Mouse (Mus musculus): ENCODE data around the gene Lgr4. TPM values are rescaled to one million over a fixed set of nuclear protein-coding genes. Genes with fewer than 3 reads are reported as not detected.
A peak's percentile ranks its signal among the peaks of the same experiment; 100 is the strongest.
"Not testable (repeated sequence)": the region's sequence is repeated elsewhere in the genome, so short reads cannot be mapped to it uniquely, and the experiment has no call there.

Lgr4 gene
- total RNA-seq (2021): 100 to 1,000 TPM; 108 to 133 TPM
- long read RNA-seq, experiment 1, full-length matches to known transcripts: 9 of 17 reads
- long read RNA-seq, experiment 1, partial matches to known transcripts: 8 of 17 reads
- long read RNA-seq, experiment 1, other reads (novel, unspliced or antisense): 0 of 17 reads
- long read RNA-seq, experiment 2, full-length matches to known transcripts: 35 of 62 reads
- long read RNA-seq, experiment 2, partial matches to known transcripts: 24 of 62 reads
- long read RNA-seq, experiment 2, other reads (novel, unspliced or antisense): 3 of 62 reads

GRCm38 (mm10) chr2:109917496-109918413 is at the start of gene Lgr4:
Gene Lgr4 (plus strand): TSS chr2:109917647.
- peak; percentile 86 to 96 for DNase-seq (ENCODE audit: low spot score in 2 of 2)

- not testable (repeated sequence) for DNase-seq (ENCODE audit: low spot score in 2 of 2)
Observed at GRCm38 (mm10) chr2:109879429-109879828, 38.0 kb upstream of the Lgr4 start.

- DNase-seq (ENCODE audit: low spot score in 2 of 2): no peak
Observed at GRCm38 (mm10) chr2:109881111-109881510, 36.3 kb upstream of the Lgr4 start.

- no peak for DNase-seq (ENCODE audit: low spot score in 2 of 2)
Observed at GRCm38 (mm10) chr2:109881625-109882024, 35.8 kb upstream of the Lgr4 start.

GRCm38 (mm10) chr2:109884106-109884505 is 33.3 kb upstream of the Lgr4 start:
- no peak for DNase-seq (ENCODE audit: low spot score in 2 of 2)

GRCm38 (mm10) chr2:109884507-109884906 is 32.9 kb upstream of the Lgr4 start:
- no peak for DNase-seq (ENCODE audit: low spot score in 2 of 2)

GRCm38 (mm10) chr2:109890068-109890467 is 27.4 kb upstream of the Lgr4 start:
- DNase-seq (ENCODE audit: low spot score in 2 of 2): no peak

GRCm38 (mm10) chr2:109890597-109890996 is 26.9 kb upstream of the Lgr4 start, which contains the start of gene Lin7c:
Gene Lin7c (plus strand): TSS chr2:109890853.
- peak; percentile 67 to 87 for DNase-seq (ENCODE audit: low spot score in 2 of 2)

GRCm38 (mm10) chr2:109891031-109891430 is 26.4 kb upstream of the Lgr4 start:
- no peak for DNase-seq (ENCODE audit: low spot score in 2 of 2)

- no peak for DNase-seq (ENCODE audit: low spot score in 2 of 2)
Observed at GRCm38 (mm10) chr2:109891471-109891870, 26.0 kb upstream of the Lgr4 start.

- DNase-seq (ENCODE audit: low spot score in 2 of 2): no peak
Observed at GRCm38 (mm10) chr2:109896311-109896710, 21.1 kb upstream of the Lgr4 start.

- no peak for DNase-seq (ENCODE audit: low spot score in 2 of 2)
Observed at GRCm38 (mm10) chr2:109902869-109903268, 14.6 kb upstream of the Lgr4 start.

GRCm38 (mm10) chr2:109904171-109904821 is 13.2 kb upstream of the Lgr4 start:
- peak; percentile 42 to 62 for DNase-seq (ENCODE audit: low spot score in 2 of 2)

- no peak for DNase-seq (ENCODE audit: low spot score in 2 of 2)
Observed at GRCm38 (mm10) chr2:109909122-109909521, 8.3 kb upstream of the Lgr4 start.

- DNase-seq (ENCODE audit: low spot score in 2 of 2): no peak
Observed at GRCm38 (mm10) chr2:109912216-109912615, 5.2 kb upstream of the Lgr4 start.

GRCm38 (mm10) chr2:109912766-109913165 is 4.7 kb upstream of the Lgr4 start:
- DNase-seq (ENCODE audit: low spot score in 2 of 2): no peak

GRCm38 (mm10) chr2:109913241-109913640 is 4.2 kb upstream of the Lgr4 start:
- DNase-seq (ENCODE audit: low spot score in 2 of 2): no peak

- no peak for DNase-seq (ENCODE audit: low spot score in 2 of 2)
Observed at GRCm38 (mm10) chr2:109914601-109915000, 2.8 kb upstream of the Lgr4 start.

- no peak for DNase-seq (ENCODE audit: low spot score in 2 of 2)
Observed at GRCm38 (mm10) chr2:109916782-109917495, 508 bp upstream of the Lgr4 start.

GRCm38 (mm10) chr2:109918592-109919262 is 1.3 kb downstream of the Lgr4 start:
- DNase-seq (ENCODE audit: low spot score in 2 of 2): no peak

All from adrenal gland, postnatal 4 days (tissue).